Mouse (Mus musculus): Measurements from ENCODE around the gene Olfr455.

- TF ChIP-seq CTCF (IDR thresholded peaks at IDR 0.05; ENCODE audit: low read depth) (no peak), EP300 (IDR thresholded peaks at IDR 0.05; ENCODE audit: low read depth) (no peak)
Observed at GRCm38 (mm10) chr6:42593138-42593882, 45.9 kb upstream of the Olfr455 start.

All from liver, postnatal 0 days (tissue).